Mouse (Mus musculus): ENCODE data around the gene Slc16a6.

GRCm38 (mm10) chr11:109458165-109458564 is 15.2 kb downstream of the Slc16a6 start:
- TF ChIP-seq POLR2A (IDR thresholded peaks at IDR 0.05; ENCODE audit: insufficient read depth, low read depth, low read length), result no peak
- no peak for TF ChIP-seq CTCF (IDR thresholded peaks at IDR 0.05)
- no peak for TF ChIP-seq EP300 (IDR thresholded peaks at IDR 0.05; ENCODE audit: insufficient read depth, low read depth, low read length)
